ENCODE assay signal across 7 mouse cellular contexts in the genomic region with DNA sequence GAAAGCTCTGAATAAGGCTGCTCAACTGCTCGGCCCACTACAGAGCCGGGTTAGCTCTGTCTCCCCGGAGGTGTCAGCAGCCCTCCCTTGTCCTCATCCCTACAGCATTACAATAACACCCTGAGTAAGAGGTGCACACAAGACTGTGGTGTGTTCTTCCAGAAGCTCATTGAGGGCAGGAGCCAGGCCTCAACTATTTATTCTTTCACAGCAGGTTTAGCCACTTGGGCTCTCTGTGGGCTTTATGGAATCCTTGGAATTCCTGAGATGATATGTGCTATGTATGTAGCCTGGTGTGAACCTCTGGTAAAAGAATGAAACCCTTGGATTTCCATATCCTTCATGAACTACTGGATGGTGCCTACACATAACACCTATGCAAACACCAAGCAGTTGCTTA.
"Had no signal": no experiment of that assay in that cellular context is flagged by ENCODE, and none has a peak within 500 bp of the region (broad histone marks: within the 10 kb centered on the region; RNA-seq: fewer than 3 reads in every experiment).

No protein-coding gene starts in this region.

- DNase-seq: lung, embryonic 14.5 days; lung, postnatal 10 days; midbrain, embryonic 14.5 days; right cerebral cortex, postnatal 14 days; thymus, adult 2 months; thymus, postnatal 25 days; thymus, postnatal 4 days had no signal
